Mouse (Mus musculus) spleen, postnatal 4 days (tissue): Measurements from ENCODE around the gene Slc2a5.

ENCODE experiments used
- DNase-seq, 2 experiments: peaks; one replicate each; pipeline ENCODE4 v3.0.0; 2022; ENCODE audit warnings: low spot score in 2 of 2

Gene Slc2a5

DNA sequence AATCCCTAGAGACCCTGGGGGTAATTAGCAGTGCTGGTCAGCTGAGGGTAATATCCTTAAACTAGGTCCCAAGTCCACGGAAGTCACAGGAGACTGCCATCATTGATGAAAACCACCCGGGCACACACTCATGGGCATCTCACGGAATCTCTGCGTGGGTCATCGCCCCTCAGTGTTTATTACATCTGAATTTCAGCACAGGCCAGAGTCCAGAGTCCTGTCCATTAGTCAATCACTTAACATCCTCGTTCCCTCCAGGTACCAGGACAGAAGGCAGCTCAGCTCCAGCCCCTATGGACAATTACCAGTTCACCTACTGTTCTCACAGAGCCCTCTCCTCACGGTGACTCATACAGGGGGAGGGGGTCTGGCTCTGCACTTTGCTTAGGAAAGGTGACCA is 16.3 kb upstream of the Slc2a5 start:
- no peak for DNase-seq

DNA sequence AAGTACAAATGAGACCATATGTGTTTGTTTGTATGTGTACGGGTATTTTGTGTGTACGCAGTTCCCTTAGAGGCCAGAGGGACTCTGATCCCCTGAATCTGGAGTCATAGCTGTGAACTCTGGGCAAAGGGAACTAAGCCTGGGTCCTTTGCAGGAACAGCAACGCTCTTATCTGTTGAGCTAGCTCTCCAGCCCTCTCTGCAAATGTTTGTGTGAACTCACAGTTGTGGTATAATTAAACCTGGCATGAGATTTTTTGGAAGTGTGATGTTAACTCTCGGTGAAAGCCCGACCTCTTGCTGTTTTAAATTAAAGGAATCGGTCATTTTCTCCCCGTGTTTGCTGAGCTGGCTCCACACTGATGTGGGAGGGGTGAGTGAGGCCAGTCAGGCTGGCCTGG is 13.4 kb upstream of the Slc2a5 start:
- no peak for DNase-seq

DNA sequence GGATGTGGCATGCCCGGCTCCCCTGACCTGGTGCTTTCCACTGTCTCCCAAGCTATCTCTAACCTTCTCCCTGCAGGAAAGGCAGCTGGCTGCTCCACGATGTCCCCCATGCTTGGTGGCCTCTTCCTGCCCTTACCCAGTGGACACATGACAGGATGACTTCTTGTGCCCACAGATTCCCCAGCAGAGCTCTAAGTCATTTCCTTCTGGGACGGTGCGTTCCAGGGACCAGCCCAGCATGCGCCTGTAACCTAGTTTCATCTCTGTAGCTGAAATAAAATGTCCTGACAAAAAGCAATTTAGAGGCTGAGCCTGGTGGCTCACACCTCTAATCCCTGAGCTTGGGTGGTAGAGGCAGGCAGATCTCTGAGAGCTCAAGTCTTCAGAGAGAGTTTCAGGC is 12.4 kb upstream of the Slc2a5 start:
- DNase-seq = no peak

DNA sequence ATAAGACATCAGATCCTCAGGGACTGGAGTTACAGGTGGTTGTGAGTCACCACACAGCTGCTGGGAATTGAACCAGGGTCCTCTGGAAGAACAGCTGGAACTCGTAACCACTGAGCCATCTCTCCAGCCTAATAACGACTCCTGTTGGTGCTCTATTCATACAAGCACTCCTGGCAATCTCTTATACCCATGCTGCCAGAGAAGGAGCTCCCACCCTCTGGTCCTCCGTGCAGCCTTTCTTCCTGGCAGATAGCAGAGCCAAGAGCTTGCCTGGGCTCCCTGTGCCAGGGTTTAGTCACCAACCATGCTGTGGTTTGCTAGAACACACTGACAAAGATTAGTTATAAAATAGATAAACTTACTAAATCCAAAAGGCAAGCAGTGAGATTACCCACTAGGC is 9.4 kb upstream of the Slc2a5 start:
- DNase-seq = no peak

DNA sequence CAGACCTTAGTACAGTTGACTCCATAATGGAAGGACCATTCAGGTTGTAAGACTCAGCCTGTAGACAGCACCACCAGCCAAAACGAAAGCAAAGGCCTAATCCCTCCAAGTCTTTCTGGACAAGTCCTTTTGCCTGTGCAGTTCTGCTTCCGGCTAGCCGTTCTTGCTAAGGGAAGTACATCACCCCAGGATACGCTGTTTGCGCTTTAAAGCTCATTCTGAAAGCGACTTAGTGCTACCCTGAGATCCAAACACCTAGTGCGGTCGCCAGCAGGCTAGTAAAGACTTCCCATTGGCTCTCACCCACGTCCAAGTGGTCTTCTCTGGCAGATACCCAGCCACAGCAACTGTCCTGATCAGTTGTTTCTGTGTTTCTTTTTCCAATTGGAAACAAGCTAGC is 8.7 kb upstream of the Slc2a5 start:
- DNase-seq = no peak

DNA sequence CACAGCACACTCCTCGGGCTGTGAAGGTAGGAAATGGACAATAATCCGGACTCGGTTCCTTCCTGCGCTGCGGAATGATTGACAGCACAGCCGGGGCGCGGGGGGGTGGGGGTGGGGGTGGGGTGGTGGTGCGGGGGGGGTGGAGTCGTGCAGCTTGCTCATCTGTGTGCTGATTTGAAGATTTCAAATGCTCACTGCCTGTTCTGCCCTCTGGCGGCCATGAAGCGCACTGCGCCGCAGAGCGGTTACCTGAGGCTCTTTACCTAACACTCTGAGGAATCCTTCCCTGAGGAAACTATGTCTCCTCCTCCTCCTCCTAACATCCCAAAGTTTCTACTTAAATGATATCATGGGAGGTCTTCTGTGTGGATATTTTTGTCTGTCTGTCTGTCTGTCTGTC is 6.2 kb upstream of the Slc2a5 start:
- DNase-seq = peak; percentile 66 to 83

DNA sequence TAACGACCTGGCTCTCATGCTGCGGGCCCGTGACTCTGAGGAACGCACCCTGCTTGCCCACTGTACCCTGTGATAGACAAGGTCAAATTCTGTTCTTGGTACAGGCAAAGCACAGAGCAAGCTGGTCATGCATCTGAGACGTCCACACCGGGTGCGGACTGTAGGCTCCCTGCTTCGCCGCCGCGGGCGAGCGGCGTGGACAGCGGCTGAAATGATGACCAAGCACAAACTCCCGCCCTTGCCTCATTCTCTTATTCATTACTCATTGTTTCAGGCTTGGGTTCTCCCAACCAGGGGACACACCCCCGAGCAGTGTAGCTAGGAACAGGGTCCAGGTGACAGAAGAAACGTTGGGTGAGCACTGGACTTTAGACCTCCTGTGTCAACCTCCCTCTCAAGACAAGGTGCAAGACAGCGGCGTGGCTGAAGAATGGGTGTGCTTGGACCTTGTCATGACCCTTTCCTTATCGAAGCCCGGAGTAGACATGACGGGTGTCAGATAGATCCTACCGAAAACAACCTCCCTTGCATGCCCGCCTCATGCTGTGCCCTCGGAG is 4.5 kb upstream of the Slc2a5 start:
- DNase-seq = no peak

DNA sequence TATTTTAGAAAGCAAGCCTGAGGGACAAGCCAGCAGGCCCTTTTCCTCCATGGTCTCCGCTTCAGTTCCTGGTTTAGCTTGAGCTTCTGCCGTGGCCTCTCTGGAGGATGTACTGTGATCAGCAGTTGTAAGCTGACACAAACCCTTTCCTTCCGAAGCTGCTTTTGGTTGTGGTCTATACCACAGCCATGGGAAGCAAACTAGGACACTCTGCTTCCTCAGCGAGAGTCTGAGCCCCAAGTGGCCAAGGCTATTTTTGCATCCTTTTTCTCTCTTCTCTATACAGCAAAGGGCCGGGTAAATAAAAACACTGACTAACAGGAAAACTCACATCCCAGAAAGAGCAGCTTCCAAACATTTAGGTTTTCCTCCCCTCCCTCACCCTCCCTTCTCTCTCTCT is 1.8 kb upstream of the Slc2a5 start:
- DNase-seq = no peak

DNA sequence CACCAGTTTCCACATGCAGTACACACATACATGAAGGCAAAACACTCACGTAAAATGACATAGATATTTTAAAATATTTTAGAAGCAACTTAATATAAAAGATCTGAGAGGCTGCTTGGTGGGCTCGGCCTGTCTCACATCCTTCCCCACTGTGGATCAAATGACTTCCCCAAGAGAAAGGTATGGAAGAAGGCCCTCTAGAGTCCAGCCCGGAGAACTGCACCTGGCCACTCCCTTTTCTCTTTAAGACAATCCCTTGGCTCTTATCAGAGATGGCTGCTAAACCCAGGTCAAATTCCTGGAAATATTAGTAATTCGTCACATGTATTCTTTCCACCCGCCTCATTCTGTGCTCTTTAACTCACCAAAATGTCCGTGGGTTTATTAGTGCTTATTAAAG is 920 bp upstream of the Slc2a5 start:
- no peak for DNase-seq

DNA sequence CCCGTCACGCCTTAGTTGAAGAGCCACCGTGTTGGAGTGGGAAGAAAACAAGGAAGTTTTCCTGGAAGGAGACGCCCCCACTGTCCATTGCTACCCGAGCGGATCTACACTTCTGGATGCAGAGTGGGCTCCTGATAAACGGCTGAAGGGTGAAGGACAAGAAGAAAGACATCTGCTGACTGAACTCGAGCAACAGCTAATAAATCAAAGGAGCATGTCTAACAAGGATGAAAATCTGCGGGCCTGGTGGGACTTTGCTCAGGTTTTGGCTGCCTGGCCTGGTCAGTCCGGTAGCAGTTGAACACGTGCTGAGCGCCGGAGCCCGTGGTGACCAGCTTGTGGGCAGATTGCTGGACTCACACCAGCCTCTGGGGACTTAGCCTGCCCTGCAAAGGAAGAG is 557 bp downstream of the Slc2a5 start:
- DNase-seq = no peak

DNA sequence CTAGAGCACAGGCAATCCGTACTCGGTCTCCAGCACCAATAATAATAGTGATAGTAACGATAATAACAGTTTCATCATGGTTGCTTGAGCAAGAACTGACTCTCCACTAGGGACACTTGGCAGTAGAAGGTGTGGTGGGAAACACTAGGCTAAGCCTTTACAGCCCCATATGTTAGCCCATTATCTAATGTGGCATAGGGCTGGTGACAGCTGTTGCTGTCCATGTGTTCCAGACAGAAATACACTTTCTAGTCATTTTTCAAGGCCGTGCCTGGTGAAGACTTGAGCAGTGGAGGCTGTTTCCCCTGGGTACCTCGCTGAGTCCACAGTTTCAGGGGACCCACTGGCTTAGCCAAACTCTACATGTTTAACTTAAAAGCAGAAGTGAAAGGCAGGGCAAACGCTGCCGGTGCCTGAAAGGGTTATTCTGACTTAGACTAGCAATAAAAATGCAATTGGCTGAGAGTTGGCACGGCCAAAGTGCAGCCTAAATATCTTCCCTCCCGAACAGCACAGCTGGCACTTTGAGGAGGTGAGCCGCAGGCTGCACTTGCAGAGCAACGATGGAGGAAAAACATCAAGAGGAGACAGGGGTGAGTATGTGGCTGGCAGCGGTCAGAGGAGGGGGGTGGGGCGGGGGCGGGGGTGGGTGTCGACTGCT is 1.2 kb downstream of the Slc2a5 start:
- peak in 1 of 2 experiments; percentile 34 for DNase-seq

DNA sequence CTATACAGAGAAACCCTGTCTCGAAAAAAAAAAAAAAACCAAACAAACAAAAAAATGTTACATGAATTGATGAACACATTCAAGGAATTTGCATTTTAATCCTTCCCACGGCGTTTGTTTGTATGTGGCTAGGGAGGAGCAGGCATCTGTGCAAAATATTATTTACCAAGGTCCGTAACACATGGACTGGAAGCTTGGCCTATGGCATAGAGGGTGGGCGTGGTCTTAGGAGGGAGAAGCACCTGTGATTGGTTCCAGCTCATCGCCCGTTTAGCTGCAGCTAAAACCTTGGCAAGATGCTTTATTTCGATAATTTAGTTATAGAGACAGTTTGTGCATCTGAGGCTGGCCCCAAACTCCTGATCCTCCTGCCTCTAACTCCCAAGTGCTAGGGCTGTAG is 2.3 kb downstream of the Slc2a5 start:
- DNase-seq = no peak

DNA sequence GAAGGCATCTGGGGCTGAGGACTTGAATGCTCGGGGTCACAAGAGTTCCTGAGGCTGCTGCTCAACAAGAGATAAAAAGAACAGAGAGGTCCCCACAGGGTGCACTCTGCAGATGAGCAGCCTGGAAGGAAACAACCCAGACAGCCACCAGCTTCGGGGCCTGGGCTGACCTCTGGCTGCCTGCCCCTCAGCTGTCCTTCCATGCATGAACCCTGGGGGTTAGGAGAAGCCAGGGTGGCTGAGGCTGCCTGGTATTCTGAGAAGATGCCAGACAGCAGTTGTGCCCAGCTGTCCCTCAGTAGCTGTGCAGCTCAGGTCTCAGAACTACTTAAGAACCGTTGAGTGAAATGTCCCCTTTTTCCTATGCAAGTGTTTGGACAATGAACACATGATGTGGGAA is 3.4 kb downstream of the Slc2a5 start:
- no peak for DNase-seq

DNA sequence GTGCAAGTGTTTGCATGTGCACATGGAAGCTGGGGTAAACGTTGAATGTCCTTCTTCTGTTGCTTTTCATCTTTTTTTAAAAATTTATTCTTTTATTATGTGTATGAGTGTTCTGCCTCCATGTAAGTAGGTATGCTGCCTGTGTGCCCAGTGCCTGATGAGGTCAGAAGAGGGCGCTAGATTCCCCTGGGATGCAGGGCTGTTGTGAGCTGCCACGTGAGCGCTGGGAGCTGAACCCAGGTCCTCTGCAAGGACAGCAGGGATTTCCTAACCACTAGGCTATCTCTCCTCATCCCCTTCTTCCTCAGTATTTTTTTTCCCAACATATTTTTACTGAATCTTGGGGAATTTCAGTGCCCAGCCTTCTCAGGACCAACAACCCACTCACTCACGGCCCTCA is 7.3 kb downstream of the Slc2a5 start:
- no peak for DNase-seq

DNA sequence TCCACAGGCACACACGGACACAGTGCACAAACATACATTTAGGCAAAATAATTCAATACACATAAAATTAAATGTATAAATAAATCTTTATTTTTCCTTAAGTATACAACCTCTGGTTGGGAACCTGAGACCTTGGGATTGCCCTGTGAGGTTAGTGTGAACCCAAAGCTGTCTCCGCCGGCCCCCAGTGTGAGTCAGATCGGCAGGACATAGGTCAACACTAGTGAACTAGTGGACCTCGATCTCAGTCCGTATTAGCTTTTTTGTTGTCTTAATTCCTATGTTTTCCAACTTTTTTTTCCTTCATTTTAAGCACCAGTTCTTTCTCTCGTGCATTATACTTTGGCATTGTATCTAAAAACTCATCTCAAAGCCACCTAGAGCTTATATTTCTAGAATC is 8.8 kb downstream of the Slc2a5 start:
- no peak for DNase-seq

DNA sequence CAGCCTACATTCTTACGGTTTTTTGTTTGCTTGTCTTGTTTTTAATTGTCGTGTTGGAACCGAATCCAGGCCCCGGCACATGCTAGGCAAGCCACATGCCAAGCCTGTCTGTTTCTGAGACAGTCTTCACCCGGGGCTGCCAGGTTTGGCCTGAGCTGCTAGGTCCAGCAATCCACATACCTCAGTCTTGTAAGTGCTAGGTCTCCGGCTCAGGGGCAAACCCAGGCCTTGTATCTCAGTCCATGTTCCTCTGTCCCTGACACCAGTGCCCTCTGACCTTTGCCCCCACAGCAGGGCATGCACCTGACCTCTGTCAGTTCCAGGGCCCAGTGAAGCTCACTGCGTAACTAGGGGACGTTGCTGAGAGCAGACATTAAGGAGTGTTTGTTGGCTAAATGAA is 9.5 kb downstream of the Slc2a5 start:
- no peak for DNase-seq

DNA sequence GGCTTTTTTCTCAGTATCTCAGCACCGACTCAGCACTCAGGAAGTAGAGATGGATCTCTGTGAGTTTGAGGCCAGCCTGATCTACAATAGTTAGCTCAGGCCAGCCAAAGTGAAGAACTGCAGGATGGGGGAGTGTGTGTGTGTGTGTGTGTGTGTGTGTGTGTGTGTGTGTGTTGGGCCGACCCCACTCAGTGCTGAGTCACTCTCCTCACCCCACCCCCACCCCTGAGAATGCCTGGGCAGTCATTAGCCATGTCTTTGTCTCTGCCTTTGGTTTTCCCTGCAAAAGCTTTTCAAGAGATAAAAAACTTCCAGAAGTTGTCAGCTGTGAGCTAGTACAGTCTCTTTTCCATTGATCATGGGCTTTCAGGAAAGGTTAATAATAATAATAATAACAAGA is 11.6 kb downstream of the Slc2a5 start:
- DNase-seq = no peak

DNA sequence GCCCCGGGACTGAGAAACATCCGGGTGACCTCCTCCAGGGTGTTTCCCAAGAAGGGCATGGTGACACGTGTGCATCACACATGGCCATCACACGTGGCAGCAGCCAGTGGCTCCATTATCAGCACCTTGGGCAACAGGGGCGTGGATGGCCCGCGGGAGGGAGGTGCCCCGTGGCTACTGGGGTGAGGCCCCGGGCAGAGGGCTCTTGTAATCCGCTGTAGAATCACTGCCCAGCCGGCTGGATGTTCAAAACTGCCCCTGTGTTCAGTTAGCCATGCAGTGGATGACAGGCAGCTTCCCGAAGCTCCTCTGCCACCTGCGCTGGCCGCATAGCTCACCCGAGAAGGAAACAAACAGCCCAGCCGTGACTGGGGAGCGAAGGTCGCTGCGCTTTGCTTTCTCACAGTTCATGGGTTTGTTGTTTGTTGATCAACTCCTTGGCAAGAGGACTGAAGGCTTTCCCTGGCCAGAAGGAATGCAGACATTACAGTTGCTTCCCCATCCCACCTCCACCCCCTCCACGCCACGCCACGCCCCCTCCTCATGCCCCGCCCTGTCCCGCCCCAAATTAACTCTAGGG is 13.7 kb downstream of the Slc2a5 start:
- no peak for DNase-seq

DNA sequence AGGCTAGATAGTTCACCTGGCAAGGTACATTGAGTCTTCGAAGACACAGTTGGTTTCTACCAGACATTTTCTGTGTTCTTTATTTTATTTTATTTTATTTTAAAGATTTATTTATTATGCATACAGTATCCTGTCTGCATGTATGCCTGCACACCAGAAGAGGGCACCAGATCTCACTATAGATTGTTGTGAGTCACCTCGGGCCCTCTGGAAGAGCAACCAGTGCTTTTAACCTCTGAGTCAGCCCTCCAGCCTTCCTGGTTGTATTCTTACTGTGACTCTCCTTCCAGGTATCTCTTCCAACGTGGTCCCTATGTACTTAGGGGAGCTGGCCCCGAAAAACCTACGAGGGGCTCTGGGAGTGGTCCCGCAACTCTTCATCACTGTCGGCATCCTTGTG is 16.2 kb downstream of the Slc2a5 start:
- DNase-seq = no peak

DNA sequence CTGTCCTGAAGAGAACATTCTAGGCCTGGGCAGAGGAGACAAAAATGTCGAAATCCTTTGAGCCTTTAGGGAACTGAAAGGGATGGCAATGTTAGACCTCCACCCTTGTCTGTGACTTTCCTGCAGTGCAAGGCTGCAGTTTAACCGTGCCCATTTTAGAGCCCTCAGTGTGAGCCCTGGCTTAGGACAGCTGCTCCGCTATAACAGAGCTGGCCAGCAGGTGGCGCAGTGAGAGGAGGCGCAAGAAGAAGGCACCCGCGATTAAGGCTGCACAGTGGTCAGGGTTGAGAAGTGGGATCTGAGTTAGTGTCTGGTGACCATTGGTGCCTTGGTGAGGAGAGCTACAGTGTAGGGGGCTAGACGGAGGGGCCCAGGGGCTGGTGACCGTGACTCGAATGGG is 17.6 kb downstream of the Slc2a5 start:
- peak; percentile 72 to 92 for DNase-seq

DNA sequence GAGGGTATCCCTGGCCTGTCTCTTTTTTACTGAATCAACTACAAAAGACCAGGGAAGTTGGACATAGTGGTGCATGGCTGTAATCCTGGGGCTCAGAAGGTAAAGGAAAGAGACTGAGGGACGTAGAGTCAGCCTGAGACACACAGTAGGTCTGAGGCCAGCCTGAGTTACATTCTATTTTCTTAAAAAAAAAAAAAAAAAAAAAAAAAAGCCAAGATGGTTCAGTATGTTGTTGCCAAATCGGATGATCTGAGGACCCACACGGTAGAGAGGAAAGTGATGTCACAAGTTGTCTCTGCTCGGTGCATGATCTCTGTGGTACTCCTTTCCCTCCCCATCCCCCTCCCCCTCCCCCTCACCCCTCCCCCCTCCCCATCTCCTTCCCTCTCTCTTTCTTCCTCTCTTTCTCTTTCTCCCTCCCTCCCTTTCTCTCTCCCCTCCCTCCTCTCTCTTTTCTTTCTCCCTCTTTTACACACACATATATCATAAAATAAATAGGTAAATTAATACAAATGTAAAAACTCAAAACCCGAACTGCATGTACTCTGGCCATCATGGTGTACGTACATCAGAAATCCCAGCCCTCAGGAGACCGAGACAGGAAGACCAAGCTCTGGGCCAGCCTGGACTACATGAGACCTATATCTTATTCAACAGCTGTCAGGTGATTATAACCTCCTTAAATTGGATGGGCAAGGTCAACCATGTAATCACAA is 18.4 kb downstream of the Slc2a5 start:
- DNase-seq = no peak

DNA sequence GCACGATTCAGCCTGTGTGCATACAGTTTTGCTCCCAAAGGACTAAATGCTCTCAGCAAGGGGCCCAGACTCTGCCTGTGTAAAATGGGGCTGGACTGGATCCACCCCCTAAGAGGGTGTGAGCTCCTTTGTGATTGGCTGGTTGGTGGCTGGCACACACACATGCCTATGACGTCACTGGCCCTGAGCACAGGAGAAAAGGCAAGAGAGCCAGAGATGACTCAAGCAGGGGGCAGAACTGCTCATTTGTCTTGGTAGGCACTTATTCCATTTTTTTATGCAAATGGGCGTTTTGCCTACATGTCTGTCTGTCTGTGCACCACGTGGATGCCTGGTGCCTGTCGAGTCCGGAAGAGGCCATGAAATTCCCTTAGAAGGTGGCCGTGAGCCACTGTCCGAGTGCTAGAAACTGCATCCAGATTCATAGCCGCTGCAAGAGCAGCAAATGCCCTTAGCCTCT is 19.0 kb downstream of the Slc2a5 start:
- DNase-seq = peak in 1 of 2 experiments; percentile 54

DNA sequence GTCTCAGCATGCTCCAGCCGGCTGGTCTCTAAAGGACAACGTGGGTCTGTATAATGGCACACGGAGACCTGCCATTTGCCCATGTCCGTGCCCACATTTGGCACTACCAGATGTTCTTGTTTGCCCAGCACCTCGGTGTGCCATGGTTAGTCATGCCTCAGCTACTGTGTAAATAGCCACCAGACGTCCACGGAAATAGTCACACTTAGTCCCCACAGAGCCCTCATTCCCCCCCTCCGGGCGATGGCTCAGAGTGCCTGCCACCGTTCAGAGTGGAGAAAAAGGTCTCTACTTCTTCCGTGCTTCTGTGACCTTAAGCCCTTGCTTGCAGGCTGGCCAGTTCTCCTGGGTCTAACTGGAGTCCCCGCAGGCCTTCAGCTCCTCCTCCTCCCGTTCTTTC is 20.0 kb downstream of the Slc2a5 start:
- no peak for DNase-seq
